Mouse (Mus musculus): ENCODE measurements around the gene Syt3. TPM values are rescaled to one million over a fixed set of nuclear protein-coding genes. Genes with fewer than 3 reads are reported as not detected.
A peak's percentile ranks its signal among the peaks of the same experiment; 100 is the strongest.

Syt3 gene
- polyA plus RNA-seq, 1 experiment, result 0.92 TPM

DNA sequence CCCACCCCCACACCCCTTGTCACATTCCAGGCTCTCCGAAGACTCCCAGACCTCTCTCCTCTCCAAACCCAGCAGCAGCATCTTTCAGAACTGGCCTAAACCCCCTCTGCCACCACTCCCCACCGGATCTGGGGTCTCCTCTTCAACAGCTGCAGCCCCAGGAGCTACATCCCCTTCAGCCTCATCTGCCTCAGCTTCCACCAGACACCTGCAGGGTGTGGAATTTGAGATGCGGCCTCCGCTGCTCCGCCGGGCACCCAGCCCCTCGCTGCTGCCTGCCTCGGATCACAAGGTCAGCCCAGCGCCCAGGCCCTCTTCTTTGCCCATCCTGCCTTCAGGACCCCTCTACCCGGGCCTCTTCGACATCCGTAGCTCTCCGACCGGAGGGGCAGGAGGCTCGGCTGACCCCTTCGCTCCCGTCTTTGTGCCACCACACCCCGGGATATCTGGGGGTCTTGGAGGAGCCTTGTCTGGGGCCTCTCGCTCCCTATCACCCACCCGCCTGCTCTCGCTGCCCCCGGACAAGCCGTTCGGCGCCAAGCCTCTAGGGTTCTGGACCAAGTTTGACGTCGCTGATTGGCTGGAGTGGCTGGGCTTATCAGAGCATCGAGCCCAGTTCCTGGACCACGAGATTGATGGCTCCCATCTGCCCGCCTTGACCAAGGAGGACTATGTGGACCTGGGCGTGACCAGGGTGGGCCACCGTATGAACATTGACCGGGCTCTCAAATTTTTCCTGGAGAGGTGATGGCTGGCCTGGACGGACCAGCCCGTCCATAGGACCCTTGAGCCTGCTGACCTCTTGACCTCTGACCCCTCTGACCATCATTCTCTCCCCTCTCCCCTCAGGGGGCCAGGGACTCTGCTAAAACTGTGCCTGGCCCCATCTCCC is 27.1 kb upstream of the Syt3 start:
- DNase-seq (ENCODE audit: low read depth, low spot score), result no peak
- 4% methylated on average over 35 of the region's 35 CpGs for WGBS

DNA sequence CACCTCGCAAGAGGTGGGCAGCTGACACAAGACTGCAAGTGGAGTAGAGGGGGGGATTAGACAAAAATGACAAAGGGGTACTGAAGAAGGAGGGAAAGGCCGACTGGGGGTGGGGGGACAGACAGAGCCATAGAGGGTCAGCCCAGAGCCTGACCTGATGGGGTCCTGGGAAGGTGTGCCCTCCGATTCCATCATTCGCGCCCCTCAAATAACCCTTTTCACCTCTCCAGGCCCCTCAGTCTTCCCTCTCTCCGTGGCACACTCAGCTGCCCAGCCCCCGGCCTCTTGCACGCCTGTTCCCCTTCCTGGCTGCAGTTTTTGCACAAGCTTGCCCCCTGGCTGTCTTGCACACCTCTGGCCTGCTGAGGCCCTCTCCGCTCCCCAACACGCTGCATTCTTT is 26.4 kb upstream of the Syt3 start:
- DNase-seq (ENCODE audit: low read depth, low spot score), result no peak
- WGBS, result 17% methylated on average over 10 of the region's 10 CpGs

DNA sequence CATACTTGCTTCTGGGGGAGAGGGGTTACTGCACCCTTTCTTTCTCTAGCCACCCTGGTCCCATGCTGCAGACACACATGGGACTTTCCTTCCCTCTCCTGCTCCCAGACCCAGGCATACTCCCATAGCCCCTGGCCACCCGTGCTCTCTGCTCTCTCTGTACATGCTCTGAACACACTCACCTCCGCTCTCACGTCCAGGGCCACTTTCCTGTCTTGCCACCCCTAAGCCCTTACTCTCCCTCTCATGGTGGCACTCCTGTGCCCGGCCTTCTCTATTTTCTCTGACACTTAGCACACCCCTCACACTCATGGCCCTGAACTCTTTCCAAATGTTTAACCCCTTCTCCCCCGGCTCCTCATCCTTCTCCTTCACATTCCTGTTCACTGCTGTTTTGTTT is 25.9 kb upstream of the Syt3 start:
- 18% methylated on average over 5 of the region's 5 CpGs for WGBS
- no peak for DNase-seq (ENCODE audit: low read depth, low spot score)

DNA sequence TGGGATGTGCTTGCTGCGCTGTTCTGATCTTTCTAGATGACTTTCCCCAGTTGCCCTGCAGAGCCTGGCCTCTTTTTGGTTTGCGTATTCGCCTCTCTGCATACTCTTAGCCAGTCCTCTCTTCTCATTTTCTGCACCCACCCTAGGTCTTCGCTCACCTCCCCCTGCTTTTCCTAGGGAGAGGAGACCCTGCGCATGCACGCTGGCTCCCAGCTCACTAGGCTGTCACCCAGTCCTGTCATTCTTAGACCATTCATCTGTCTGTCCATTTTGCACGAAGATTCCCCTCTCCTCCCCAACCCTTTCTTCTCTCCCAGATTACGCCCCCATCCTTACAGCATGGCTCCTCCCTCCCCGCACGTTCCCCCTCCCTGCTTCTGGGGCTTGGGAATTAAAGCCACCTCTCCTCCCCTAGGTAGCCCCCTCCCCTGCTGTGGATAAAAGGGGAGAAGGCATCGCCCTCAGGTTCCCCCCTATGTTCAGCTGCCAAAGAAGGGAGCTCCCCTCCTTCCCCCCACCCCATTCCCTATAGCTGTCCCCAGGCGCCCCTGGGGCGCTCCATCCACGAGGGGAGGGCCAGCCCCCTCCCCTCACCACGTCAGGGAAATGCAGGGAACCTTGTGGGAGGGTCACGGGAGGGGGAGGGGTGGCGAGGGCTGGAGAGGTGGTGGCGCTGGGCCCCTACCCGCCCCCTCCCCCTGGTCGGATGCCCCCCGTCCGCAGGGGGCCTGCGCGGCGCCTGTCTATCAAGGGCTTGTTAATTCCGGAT is 24.8 kb upstream of the Syt3 start:
- no peak for DNase-seq (ENCODE audit: low read depth, low spot score)
- 8% methylated on average over 25 of the region's 26 CpGs for WGBS

DNA sequence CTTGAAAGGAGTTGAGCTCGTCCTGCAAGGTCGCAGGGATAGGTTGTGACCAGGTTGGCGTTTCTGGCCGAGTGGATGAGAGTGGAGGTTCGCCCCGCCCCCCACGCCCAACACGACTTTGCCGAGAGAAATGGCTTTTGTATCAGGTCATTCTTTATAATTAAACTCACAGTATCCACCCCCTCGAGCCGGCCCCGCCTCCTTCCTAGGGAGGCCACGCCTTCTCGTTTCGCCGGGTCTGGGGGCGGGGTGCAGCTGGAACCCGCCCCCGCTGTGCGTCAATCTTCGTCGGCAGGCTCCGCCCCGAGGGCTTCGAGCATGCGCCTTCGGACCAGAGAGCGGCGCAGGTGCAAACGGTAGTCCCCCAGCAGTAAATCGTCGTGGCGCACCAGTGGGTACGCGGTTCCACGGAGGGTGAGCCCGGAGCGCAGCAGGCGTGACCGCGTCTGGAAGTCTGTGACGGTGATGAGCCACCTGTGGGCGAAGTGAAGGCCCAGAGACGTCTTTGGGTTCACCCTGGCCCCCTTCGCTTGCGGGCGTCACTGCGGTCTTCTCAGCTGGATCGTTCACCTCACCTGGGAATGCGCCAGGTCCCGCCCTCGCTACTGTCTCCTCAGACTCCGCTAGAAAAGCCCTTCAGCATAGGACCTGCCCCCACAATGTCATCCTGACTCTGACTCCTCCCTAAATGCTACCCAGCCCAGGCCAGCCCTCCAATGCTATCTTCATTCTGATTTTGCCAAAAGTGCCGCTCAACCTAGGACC is 23.8 kb upstream of the Syt3 start:
- DNase-seq (ENCODE audit: low read depth, low spot score), result peak; percentile 68
- WGBS, result under 1% methylated on average over 54 of the region's 54 CpGs

DNA sequence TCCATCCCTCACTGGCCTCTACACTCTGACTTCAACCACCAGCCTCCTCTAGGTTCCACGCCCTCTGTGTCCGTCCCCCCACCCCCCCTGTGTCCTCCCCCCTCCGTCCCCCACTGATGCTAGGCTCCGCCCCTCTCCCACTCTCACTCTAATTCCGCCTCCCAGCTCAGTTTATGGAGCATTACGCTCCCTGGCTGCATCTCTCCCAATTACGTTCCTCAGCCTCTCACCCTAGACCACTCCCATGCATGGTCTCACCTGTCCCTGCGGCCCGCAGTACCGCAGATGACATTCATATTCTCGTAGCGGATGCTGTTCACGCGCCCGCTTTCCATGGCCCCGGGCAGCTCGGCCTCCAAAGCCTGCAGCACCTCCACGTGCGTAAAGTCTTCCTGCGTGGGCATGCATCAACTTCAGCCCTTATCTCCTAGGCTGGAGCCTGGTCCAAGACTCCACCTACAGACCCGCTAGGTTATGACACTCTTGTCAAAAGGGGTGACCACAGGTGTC is 23.1 kb upstream of the Syt3 start:
- WGBS, result 12% methylated on average over 21 of the region's 21 CpGs

DNA sequence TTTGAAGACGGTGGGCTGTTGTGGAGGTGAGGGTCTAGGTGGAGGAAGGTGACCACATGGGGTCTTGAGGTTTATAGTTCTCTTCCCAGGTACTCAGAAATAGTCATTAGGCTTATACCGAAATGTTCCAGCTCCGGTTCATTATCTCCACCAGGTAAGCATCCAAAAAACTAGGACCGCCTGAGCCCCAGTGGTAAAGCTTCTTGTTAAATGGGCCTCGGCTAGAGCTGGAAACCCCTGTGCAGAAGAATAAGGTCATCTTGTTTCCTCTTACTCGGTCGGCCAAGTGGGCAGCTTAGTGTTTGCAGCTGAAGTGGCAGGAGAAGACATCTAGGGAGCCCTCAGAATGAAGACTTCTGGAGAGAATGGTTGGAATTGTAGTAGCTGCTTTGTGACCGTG is 11.2 kb upstream of the Syt3 start:
- 94% methylated on average over 8 of the region's 8 CpGs for WGBS
- DNase-seq (ENCODE audit: low read depth, low spot score), result no peak

More for the DNA sequence above, 23.1 kb upstream of the Syt3 start:
- no peak for DNase-seq (ENCODE audit: low read depth, low spot score)

DNA sequence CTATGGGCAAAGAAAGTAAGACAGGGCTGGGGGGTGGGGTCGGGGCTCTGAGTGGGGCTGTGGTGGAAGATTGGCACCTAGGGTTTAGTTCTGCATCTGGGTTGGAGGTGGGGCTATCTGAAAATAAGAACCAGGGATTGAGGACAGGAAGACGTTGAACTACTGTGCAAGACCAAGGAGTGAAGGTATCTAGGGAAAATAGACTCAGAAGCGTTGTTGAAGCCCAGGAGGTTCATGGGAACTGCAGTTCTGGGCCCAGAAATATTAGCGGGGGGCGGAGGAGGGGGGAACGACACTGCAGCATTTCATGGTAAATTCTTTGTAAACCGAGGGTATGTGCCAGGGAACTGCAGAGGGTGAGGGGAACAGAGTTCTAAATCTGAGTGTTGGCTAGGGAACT is 10.4 kb upstream of the Syt3 start:
- 5% methylated on average over 7 of the region's 7 CpGs for WGBS
- no peak for DNase-seq (ENCODE audit: low read depth, low spot score)

DNA sequence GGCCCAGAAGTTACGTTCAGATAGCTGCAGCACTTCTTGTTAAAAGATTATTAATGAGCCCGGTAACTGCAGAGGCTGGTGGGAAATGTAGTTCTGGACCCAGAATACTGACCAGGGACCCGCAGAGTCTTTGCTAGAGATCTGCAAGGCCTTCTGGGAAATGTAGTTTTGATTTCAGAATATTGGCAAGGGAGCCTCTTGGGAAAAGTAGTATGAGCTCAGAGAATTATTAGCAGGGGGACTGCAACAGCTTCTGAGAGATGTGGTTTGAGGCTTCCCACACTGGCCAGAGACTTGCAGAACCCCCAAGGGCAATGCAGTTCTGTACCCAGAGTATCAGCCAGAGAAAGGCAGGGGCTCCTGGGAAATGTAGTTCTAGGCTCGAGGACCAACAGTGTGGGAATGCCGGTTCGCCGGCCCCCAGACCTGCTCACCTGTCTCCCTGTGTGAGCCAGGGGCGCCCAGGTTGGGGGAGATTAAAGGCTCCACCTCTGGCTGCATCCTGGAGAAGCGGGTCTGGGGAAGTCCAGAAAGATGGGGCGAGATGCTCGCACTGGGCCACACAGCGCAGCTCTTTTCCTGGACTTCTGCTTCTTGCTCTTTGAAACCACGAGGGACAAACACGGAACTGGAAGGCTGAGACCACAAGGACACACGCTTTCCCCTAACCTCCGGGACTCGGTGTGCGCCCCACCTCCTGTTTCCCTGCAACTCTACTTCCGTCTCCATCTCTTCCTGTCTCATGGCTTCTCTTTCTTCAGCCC is 9.8 kb upstream of the Syt3 start:
- WGBS, result under 1% methylated on average over 19 of the region's 19 CpGs
- DNase-seq (ENCODE audit: low read depth, low spot score), result peak; percentile 80

DNA sequence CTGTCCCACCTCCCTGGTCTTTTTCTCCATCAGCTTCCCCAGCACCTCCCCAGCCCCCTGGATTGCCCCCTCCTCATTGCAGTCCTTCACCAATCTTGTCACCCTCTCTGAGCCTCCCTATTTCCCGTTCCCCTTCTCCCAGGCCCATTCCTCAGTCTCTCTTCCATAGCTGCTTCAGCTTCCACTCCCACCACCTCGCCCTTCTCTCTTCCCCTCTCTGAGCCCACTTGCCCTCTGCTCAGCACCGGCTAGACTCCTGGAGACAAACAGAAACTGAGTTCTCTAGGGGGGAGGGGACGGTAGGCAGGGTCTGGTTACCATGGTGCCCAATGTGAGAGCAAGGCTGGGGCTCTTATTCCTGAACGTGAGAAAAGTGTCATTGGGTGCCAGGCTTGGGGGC is 9.1 kb upstream of the Syt3 start:
- DNase-seq (ENCODE audit: low read depth, low spot score), result no peak
- WGBS, result 12% methylated on average over 5 of the region's 5 CpGs

DNA sequence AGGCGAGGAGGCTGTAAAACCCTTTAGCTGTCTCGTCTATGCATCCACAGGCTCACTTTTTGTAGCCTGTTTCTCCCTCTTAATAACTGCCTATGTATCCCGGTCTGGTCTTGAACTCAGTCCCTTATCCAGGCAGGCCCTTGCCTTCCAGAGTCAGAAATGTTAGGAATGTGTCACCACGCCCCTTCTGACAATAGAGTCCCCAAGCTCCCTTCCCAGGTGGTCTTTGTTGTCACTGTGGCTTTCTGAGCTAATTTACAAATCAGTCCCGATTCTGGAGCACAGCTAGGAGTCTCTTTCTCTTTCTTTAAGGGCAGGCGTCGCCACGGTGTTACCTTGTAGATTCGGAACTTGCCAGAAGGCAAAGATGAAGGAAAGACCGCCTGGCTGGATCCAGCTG is 8.7 kb upstream of the Syt3 start:
- 24% methylated on average over 10 of the region's 10 CpGs for WGBS
- no peak for DNase-seq (ENCODE audit: low read depth, low spot score)

DNA sequence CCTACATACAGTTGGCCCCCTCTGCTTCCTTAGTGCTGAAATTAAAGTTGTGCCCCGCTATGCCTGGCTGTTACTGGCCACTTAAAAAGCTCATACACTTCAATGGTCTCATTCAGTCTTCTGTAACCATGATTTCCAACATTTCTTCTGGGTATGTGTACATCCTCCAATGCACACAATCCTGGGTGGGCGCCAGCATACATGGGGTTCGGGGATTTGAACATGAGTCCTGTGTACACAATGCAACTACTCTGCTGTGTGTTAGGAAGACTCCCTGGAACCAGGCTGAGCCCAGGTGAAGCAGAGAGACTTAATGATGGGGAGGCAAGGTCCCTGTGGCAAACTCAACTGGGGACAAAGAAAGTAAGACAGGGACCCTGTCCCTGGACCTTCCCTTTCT is 8.1 kb upstream of the Syt3 start:
- WGBS, result 71% methylated on average over 3 of the region's 3 CpGs
- DNase-seq (ENCODE audit: low read depth, low spot score), result no peak

DNA sequence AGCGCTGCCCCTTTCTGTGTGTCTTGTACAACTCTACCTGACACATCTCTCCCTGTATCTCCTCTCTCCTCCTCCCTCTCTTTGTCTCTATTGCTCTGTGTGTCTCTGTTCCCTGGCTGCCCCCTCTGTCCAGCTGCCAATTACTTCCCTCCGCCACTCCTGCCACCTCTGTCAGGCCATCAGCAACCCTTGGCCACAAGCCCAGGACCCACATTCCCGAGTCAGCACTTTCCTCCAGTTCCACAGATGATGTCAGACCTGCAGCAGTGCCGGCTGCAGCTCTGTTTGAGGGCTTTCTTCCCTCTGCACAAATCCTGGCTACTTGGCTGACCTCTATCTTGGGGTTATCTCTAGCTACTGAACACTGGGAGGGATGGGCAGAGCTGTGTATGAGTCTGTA is 5.6 kb upstream of the Syt3 start:
- no peak for DNase-seq (ENCODE audit: low read depth, low spot score)

DNA sequence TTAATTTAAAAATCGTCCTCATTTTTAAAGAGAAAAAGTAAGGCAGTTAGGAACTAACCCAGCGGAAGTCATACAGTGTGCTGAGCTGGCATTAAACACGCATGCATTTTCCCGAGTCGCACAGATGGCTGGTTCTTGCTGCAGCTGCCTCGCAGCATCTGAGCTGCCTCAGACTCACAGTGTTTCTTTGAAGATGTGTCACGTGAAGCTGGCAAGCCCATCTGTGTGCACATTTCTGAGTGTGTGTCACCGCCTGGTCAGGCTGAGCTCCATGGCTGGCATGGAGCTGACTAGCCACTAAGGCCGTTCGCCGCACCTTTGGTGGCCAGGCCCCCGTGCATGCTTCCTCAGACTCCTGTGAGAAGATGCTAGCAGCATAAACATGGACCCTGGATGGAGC is 1.4 kb upstream of the Syt3 start:
- no peak for DNase-seq (ENCODE audit: low read depth, low spot score)

More for the DNA sequence above, 5.6 kb upstream of the Syt3 start:
- WGBS, result 26% methylated on average over 4 of the region's 4 CpGs

DNA sequence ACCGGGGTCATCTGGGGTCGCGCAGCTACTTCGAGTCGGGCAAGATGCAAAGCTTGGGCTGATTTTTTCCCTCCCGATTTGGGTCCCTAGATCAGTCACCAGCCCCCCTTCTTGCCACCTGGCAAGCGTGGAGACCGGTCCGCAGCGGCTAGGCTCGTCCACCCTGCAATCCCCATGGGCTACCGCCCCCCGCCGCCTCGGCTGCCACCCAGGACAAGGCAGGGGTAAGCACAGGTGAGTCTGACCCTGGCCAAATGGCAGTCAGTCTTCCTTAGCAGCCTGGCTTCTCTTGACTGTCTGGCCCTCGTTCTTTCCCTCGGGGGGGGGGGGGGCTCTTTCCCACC is 786 bp downstream of the Syt3 start:
- DNase-seq (ENCODE audit: low read depth, low spot score), result no peak

More for the DNA sequence above, 1.4 kb upstream of the Syt3 start:
- 69% methylated on average over 12 of the region's 12 CpGs for WGBS

DNA sequence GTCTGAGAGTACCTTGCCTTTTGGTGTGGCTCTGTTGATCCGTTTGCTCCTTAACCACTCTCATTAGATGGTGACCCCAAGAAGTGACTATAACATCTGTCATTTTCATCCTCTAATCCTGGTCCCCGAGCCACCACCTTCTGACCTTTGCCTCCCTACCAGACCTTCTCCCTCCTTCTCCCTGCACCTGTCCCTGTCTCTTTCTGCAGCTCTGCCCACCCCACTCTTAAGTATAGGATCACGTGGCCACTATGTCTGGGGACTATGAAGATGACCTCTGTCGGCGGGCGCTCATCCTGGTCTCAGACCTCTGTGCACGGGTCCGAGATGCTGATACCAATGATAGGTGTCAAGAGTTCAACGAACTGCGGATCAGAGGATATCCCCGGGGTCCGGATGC is 1.8 kb downstream of the Syt3 start, which contains the start of gene 1700008O03Rik:
Gene 1700008O03Rik (minus strand): TSS at position 101 of the 400 bp plus-strand sequence.
- WGBS, result 78% methylated on average over 12 of the region's 12 CpGs

More for the DNA sequence above, 786 bp downstream of the Syt3 start:
- 1% methylated on average over 17 of the region's 17 CpGs for WGBS

DNA sequence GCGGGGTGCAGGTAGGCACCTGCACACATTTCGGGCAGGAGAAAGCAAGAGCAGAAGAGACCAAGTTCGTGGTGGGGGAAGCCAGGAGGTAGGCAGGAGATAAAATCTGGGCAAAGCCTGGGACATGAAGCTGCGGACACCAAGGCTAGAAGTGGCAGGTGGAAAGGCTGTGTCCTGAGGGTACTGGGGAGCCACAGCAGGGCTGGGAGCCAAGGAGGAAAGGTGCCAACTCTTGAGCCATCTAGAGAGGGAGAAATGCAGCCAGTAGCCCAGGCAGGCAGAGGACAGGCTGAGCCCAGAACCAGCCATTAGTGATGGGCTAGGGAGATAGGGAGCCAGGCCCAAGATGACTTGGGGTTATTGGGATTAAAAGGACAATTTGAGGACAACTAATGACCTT is 7.9 kb downstream of the Syt3 start:
- no peak for DNase-seq (ENCODE audit: low read depth, low spot score)

More for the DNA sequence above, 1.8 kb downstream of the Syt3 start, which contains the start of gene 1700008O03Rik:
- no peak for DNase-seq (ENCODE audit: low read depth, low spot score)

DNA sequence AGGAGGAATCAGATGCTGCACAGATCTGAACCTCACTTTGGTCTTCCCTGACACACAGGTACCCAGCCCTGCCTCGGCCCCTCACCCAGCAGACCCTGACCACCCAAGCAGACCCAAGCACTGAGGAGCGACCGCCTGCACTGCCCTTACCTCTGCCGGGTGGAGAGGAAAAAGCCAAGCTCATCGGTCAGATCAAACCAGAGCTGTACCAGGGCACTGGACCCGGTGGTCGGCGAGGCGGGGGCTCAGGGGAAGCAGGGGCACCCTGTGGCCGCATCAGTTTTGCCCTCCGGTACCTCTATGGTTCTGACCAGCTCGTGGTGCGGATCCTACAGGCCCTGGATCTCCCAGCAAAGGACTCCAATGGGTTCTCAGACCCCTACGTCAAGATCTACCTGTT is 8.4 kb downstream of the Syt3 start:
- DNase-seq (ENCODE audit: low read depth, low spot score), result no peak
- WGBS, result 82% methylated on average over 14 of the region's 14 CpGs

More for the DNA sequence above, 7.9 kb downstream of the Syt3 start:
- WGBS, result 79% methylated on average over 4 of the region's 4 CpGs

DNA sequence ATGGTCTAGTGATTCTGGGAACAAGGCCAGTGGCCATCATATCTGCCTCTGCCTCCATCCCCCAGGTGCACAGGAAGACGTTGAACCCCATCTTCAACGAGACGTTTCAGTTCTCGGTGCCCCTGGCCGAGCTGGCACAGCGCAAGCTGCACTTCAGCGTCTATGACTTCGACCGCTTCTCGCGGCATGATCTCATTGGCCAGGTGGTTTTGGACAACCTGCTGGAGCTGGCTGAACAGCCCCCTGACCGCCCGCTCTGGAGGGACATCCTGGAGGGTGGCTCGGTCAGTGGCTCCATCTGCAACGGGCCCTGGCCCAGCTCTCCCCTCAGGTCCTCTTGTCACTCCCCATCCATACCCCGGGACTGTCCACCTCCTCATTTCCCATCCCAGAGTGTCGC is 9.4 kb downstream of the Syt3 start:
- 89% methylated on average over 17 of the region's 17 CpGs for WGBS
- DNase-seq (ENCODE audit: low read depth, low spot score), result no peak

All from large intestine, adult 2 months (tissue).